In the genomic region with DNA sequence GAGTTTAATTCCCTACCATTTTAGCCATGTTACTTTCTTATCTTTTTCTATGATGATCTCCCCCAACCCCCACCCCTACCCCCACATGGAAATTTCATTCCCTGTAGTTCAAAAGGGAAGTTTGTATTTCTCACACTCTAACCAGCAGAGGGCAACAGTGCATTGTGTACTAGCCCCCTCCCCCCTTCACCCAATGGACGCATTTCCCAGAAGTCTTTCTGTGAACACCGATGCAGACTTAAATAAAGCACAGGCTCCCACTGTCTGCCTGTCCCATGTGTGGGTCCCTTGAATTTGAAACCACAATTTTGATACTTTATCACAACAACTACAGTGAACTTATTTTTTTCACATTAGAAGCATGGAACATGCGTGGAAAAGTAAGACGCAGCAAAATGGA, we compare ENCODE assay signal across 8 mouse cellular contexts.
DNase-seq lines count a peak whose midpoint lies in the region; ATAC-seq lines count a peak whose summit lies in the region.

No protein-coding gene starts in this region.

- H3K9me3 ChIP-seq in hindbrain, embryonic 10.5 days = no peaks in the 10 kb centered on the region
- no peaks in the 10 kb centered on the region for H3K9me3 ChIP-seq in hindbrain, embryonic 16.5 days (ENCODE audit: control insufficient read depth, low read length)
- H3K9me3 ChIP-seq in limb, embryonic 15.5 days = no peaks in the 10 kb centered on the region

- no peak overlapping the region for H3K9ac ChIP-seq in hindbrain, embryonic 16.5 days (ENCODE audit: low read depth, low read length)
- no peak overlapping the region for H3K9ac ChIP-seq in limb, embryonic 15.5 days

- H3K4me3 ChIP-seq in hindbrain, embryonic 10.5 days = no peak overlapping the region
- no peak overlapping the region for H3K4me3 ChIP-seq in hindbrain, embryonic 16.5 days (ENCODE audit: low read length)
- 0 out of 2 replicates have a peak overlapping the region, but pooled peaks have one; percentile 15 for H3K4me3 ChIP-seq in limb, embryonic 15.5 days

- no peaks in the 10 kb centered on the region for H3K27me3 ChIP-seq in hindbrain, embryonic 10.5 days (ENCODE audit: insufficient read depth, poor library complexity, severe bottlenecking)
- no peaks in the 10 kb centered on the region for H3K27me3 ChIP-seq in hindbrain, embryonic 16.5 days (replicated peaks; ENCODE audit: control insufficient read depth, insufficient read depth, low read length)
- H3K27me3 ChIP-seq in limb, embryonic 15.5 days = no peaks in the 10 kb centered on the region

- peaks cover 17% of the 10 kb centered on the region for H3K4me1 ChIP-seq in hindbrain, embryonic 10.5 days (replicated peaks)
- H3K4me1 ChIP-seq in hindbrain, embryonic 16.5 days (ENCODE audit: control insufficient read depth, insufficient read depth, low read depth, low read length) = no peaks in the 10 kb centered on the region
- H3K4me1 ChIP-seq in limb, embryonic 15.5 days = peaks cover 3% of the 10 kb centered on the region; the same call in 1 of the 2 replicates

- no peak overlapping the region for H3K4me2 ChIP-seq in hindbrain, embryonic 16.5 days (ENCODE audit: low read length)
- H3K4me2 ChIP-seq in limb, embryonic 15.5 days = no peak overlapping the region

- intact Hi-C loops in heart, postnatal 36 days (cut with DNase I) = loop anchor here (1.0 kb wide), 1 partner anchor 331 kb away; no protein-coding TSS in a partner anchor

- ATAC-seq in hindbrain, embryonic 16.5 days = no peak
- no peak for ATAC-seq in limb, embryonic 15.5 days (ENCODE audit: insufficient number of reproducible peaks, low FRiP score, low TSS enrichment, low read depth)

- no peaks in the 10 kb centered on the region for H3K36me3 ChIP-seq in hindbrain, embryonic 10.5 days
- H3K36me3 ChIP-seq in hindbrain, embryonic 16.5 days (ENCODE audit: control insufficient read depth, insufficient read depth, low read length) = no peaks in the 10 kb centered on the region
- H3K36me3 ChIP-seq in limb, embryonic 15.5 days = no peaks in the 10 kb centered on the region

- H3K27ac ChIP-seq in hindbrain, embryonic 10.5 days = peak overlapping the region; percentile 41; the same call in 1 of the 2 replicates
- H3K27ac ChIP-seq in hindbrain, embryonic 16.5 days (ENCODE audit: low read depth, low read length) = no peak overlapping the region
- no peak overlapping the region for H3K27ac ChIP-seq in limb, embryonic 15.5 days

- DNase-seq in hindbrain, embryonic 10.5 days (ENCODE audit: low spot score) = peak; percentile 58
- DNase-seq in Muller cell, postnatal 12 days (ENCODE audit: inconsistent ontology term) = peak; percentile 57
- peak; percentile 89 for DNase-seq in embryo, embryonic 11 days
- DNase-seq in heart, postnatal 36 days = peak; percentile 2 to 4
- DNase-seq in retina, embryonic 14.5 days (ENCODE audit: low spot score) = peak; percentile 79
- DNase-seq in right cerebral cortex, postnatal 14 days = no peak

- WGBS in hindbrain, embryonic 10.5 days = 42% methylated on average over 4 of the region's 4 CpGs
- 45% methylated on average over 4 of the region's 4 CpGs for WGBS in hindbrain, embryonic 16.5 days
- WGBS in limb, embryonic 15.5 days = 36% methylated on average over 4 of the region's 4 CpGs
